Mouse (Mus musculus) gastrocnemius, postnatal 25 days (tissue): Measurements from ENCODE around the gene Olfr51. TPM values are rescaled to one million over a fixed set of nuclear protein-coding genes. Genes with fewer than 3 reads are reported as not detected.
"Not testable (repeated sequence)": the region's sequence is repeated elsewhere in the genome, so short reads cannot be mapped to it uniquely, and the experiment has no call there.

Experiments
- DNase-seq: peaks from one replicate; pipeline ENCODE4 v3.0.0; 2022
- long read RNA-seq, 2 experiments: library from polyadenylated mRNA; stranded (forward); transcript quantifications; one replicate each; pipeline ENCODE4 v2.0.0; 2021
- total RNA-seq, 2 experiments: library from RNA; stranded (reverse); gene quantifications; 1 replicate in 1 of 2; 2 replicates in 1 of 2; pipeline ENCODE4 v1.2.3; 2021

Gene Olfr51
- total RNA-seq = not detected
- long read RNA-seq, experiment 1 = 0 reads
- long read RNA-seq, experiment 2 = 0 reads

GRCm38 (mm10) chr11:51003296-51003695 is at the start of gene Olfr51:
Olfr51 (plus strand) TSS chr11:51003596.
- DNase-seq = no peak

GRCm38 (mm10) chr11:50953665-50954064 is 49.7 kb upstream of the Olfr51 start, which contains the start of gene Prop1:
Prop1 (minus strand) TSS chr11:50953765.
- no peak for DNase-seq

GRCm38 (mm10) chr11:50964886-50965285 is 38.5 kb upstream of the Olfr51 start:
- DNase-seq = no peak

GRCm38 (mm10) chr11:50966230-50966629 is 37.2 kb upstream of the Olfr51 start, which contains the start of gene Olfr1378:
Olfr1378 (plus strand) TSS chr11:50966530.
- no peak for DNase-seq

GRCm38 (mm10) chr11:50977216-50977615 is 26.2 kb upstream of the Olfr51 start:
- no peak for DNase-seq

GRCm38 (mm10) chr11:50981667-50982066 is 21.7 kb upstream of the Olfr51 start, which contains the start of gene Olfr1377:
Olfr1377 (plus strand) TSS chr11:50981967.
- no peak for DNase-seq

- no peak for DNase-seq
Measured at GRCm38 (mm10) chr11:51011821-51012220, 8.4 kb downstream of the Olfr51 start.

GRCm38 (mm10) chr11:51013936-51014335 is 10.5 kb downstream of the Olfr51 start, which contains the start of gene Olfr54:
Olfr54 (plus strand) TSS chr11:51014236.
- no peak for DNase-seq

GRCm38 (mm10) chr11:51016341-51016740 is 12.9 kb downstream of the Olfr51 start:
- DNase-seq = no peak

GRCm38 (mm10) chr11:51026811-51027210 is 23.4 kb downstream of the Olfr51 start:
- DNase-seq = not testable (repeated sequence)

- not testable (repeated sequence) for DNase-seq
Measured at GRCm38 (mm10) chr11:51029381-51029780, 26.0 kb downstream of the Olfr51 start.

- no peak for DNase-seq
Measured at GRCm38 (mm10) chr11:51030225-51030624, 26.8 kb downstream of the Olfr51 start.

GRCm38 (mm10) chr11:51032851-51033250 is 29.5 kb downstream of the Olfr51 start:
- DNase-seq = no peak

- not testable (repeated sequence) for DNase-seq
Measured at GRCm38 (mm10) chr11:51034141-51034540, 30.7 kb downstream of the Olfr51 start.

- no peak for DNase-seq
Measured at GRCm38 (mm10) chr11:51035951-51036350, 32.6 kb downstream of the Olfr51 start.

- DNase-seq = not testable (repeated sequence)
Measured at GRCm38 (mm10) chr11:51044776-51045175, 41.4 kb downstream of the Olfr51 start.

GRCm38 (mm10) chr11:51047809-51048208 is 44.4 kb downstream of the Olfr51 start, which contains the start of gene Olfr1375:
Olfr1375 (plus strand) TSS chr11:51048109.
- DNase-seq = not testable (repeated sequence)

GRCm38 (mm10) chr11:51051678-51052077 is 48.3 kb downstream of the Olfr51 start:
- no peak for DNase-seq

GRCm38 (mm10) chr11:51053230-51053629 is 49.8 kb downstream of the Olfr51 start:
- DNase-seq = no peak

GRCm38 (mm10) chr11:51059151-51059571 is 55.8 kb downstream of the Olfr51 start, which contains the start of gene Zfp354a:
Zfp354a (plus strand) TSS chr11:51059257.
- peak; percentile 72 for DNase-seq
